Mouse (Mus musculus): ENCODE data around the gene Nxpe5. TPM values are rescaled to one million over a fixed set of nuclear protein-coding genes. Genes with fewer than 3 reads are reported as not detected.

Nxpe5 gene
- not detected in 2 replicates for polyA plus RNA-seq (2015; fragmentation: Nextera tagmentation; extraction: Ambion mirVana)

DNA sequence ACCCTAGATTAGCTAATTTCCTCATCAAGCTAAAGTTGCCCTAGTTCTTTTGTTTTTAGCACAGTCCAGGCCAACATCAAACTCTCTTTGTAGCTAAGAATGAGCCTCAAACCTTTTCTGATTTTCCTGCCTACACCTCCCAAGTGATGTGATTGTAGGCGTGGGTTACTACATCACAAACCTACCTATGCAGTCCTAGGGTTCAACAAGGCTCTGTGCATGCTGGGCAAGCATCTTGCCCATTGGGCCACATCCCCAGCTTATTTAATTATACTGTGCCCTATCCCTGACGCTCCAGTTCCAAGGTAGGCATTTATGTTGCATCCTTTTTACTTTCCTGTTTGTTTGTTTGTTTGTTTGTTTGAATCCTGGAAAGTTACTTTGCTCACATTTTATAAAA lies at the start of gene Nxpe5:
Gene Nxpe5 (plus strand): TSS at position 199 of the 400 bp plus-strand sequence.
- Histone ChIP-seq H3K9ac (ENCODE audit: low read depth, low read length) (no peak within 1 kb of the TSS), H3K27me3 (replicated peaks; ENCODE audit: control insufficient read depth, insufficient read depth, low read length) (no peaks in the 10 kb centered on the region), H3K9me3 (ENCODE audit: control insufficient read depth, low read length) (no peaks in the 10 kb centered on the region), H3K4me1 (ENCODE audit: control insufficient read depth, insufficient read depth, low read length) (no peaks in the 10 kb centered on the region), H3K27ac (ENCODE audit: low read length) (no peak within 1 kb of the TSS), H3K4me3 (ENCODE audit: low read length) (no peak within 1 kb of the TSS), H3K36me3 (ENCODE audit: control insufficient read depth, insufficient read depth, low read length) (no peaks in the 10 kb centered on the region), H3K4me2 (ENCODE audit: low read depth, low read length) (no peak within 1 kb of the TSS)
- ATAC-seq = no peak
- 51% methylated on average over 2 of the region's 2 CpGs for WGBS

DNA sequence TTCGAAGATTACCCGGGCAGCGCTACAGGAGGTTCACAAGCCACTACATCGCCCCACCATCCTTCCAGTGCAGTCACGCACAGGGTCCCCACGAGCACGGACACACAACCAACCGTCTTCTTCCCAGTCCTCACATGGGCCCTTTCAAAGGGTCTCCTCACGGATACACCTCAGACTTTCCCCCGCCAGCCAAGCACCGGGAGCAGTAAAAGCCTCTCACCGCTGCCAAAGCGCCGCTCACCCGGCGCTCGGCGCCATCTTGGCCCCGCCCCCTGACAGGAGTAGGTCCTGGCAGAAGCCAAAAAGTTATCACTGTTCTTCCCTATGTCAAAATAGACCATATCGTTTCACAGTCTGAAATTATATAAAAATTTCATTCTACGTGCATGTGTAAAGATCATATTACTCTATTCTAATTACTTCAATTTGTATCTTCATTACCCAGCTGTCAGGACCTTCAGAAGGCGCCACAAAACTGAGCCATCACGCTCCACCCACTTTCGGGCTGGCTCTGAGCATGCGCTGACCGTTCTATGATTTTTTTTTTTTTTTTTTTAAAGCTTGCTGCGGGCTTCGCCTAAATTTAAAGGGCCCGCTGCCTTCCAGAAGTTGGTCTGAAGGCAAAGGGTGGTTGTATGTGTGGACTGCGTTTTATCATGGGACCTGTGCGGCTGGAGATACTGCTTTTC lies 38.6 kb upstream of the Nxpe5 start, which contains the start of the genes Taf6 and Cnpy4:
Gene Taf6 (minus strand): TSS at position 502 of the 689 bp plus-strand sequence.
Gene Cnpy4 (plus strand): TSS at position 536 of the 689 bp plus-strand sequence.
- H3K4me3 ChIP-seq (ENCODE audit: low read length) = peak within 1 kb of the TSS; percentile 79
- H3K27ac ChIP-seq (ENCODE audit: low read length) = peak within 1 kb of the TSS; percentile 46
- WGBS = under 1% methylated on average over 31 of the region's 31 CpGs
- H3K4me1 ChIP-seq (ENCODE audit: control insufficient read depth, insufficient read depth, low read length) = peaks cover 12% of the 10 kb centered on the region; the same call in 1 of the 2 replicates
- peak within 1 kb of the TSS; percentile 81 for H3K9ac ChIP-seq (ENCODE audit: low read depth, low read length)
- peak; percentile 89 for ATAC-seq
- H3K36me3 ChIP-seq (ENCODE audit: control insufficient read depth, insufficient read depth, low read length) = peaks cover 5% of the 10 kb centered on the region; the same call in 1 of the 2 replicates
- no peaks in the 10 kb centered on the region for H3K9me3 ChIP-seq (ENCODE audit: control insufficient read depth, low read length)
- no peaks in the 10 kb centered on the region for H3K27me3 ChIP-seq (replicated peaks; ENCODE audit: control insufficient read depth, insufficient read depth, low read length)
- peak within 1 kb of the TSS; percentile 84 for H3K4me2 ChIP-seq (ENCODE audit: low read depth, low read length)

DNA sequence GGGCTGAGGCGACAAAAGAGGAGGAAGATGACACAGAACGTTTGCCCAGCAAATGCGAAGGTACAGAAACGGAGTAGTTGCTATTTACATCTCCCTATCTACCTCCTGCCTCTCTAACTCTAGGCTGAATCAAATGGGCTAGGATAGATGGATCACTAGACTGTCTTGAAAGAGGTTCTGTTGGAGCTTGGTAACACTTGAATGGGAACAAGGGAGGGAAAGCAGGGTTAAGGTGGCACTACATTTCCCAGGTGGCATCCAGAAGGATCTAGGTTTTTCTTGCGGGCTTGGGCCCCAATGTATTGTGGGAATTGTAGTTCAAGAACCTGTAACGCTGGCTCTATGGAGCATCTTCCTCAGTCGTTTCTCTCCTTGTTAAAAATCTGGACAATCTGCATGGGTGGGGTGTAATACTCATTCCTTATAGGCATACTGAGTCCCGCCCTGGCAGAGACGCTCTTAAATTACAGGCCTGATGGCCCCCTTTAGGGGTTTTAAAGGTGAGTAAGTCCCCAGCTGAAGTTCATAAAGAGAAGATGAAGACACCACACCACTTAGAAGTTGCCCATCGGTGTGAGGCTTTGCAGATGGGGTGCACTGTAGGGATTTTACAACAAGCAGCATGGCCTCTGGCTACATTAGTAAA lies 37.9 kb upstream of the Nxpe5 start:
- Histone ChIP-seq H3K27ac (ENCODE audit: low read length) (0 out of 2 replicates have a peak overlapping the region, but pooled peaks have one; percentile 25), H3K9me3 (ENCODE audit: control insufficient read depth, low read length) (no peaks in the 10 kb centered on the region), H3K4me3 (ENCODE audit: low read length) (peak overlapping the region; percentile 79), H3K4me1 (ENCODE audit: control insufficient read depth, insufficient read depth, low read length) (peaks cover 12% of the 10 kb centered on the region; the same call in 1 of the 2 replicates), H3K4me2 (ENCODE audit: low read depth, low read length) (peak overlapping the region; percentile 55), H3K9ac (ENCODE audit: low read depth, low read length) (peak overlapping the region; percentile 69), H3K27me3 (replicated peaks; ENCODE audit: control insufficient read depth, insufficient read depth, low read length) (no peaks in the 10 kb centered on the region), H3K36me3 (ENCODE audit: control insufficient read depth, insufficient read depth, low read length) (no peaks in the 10 kb centered on the region)
- ATAC-seq = peak; percentile 90
- 0% methylated on average over 10 of the region's 10 CpGs for WGBS

DNA sequence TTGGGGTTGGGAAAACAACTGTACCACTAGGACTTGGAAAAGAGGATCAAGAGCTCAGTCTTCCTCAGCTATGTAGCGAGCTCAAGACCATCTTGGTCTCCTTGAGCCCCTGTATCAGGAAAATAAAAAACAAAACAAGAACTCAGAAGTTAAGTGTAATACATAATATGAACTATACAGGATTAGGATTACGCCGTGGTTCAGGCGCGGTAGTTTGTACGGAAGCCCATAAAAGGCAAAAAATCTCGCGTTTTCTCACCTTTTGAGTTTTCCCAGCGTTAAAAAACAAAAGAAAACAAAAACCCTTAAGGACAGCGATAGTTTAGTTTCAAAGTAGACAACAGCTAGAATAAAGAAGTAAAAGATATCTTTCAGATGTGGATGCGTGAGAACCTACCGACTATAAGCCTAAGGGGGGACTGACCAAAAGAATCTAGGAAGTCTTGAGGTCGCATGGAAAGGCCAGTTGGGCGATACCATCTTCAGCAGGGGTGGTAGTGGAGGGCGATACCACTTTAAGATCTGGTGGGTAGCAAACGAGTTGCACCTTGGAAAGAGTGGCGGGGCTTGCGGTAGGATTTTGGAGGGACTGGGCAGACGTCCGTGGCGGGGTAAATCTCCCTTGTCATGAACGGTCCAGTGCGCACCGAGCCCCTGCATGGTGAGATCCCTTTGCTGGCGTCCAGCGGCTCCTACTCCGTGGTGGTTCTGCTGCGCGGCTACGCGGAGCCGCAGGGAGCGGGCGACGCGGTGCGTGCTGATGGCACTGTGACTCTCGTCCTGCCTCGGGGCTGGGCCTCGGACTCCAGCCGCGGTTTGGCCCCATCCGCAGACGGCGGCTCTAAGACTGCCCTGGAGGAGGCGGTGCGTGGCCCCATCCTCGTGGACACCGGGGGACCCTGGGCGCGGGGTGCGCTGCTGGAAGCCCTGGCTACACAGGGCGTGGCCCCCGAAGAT lies 31.6 kb upstream of the Nxpe5 start, which contains the start of gene Mblac1:
Gene Mblac1 (plus strand): TSS at position 544 of the 957 bp plus-strand sequence.
- peak; percentile 88 for ATAC-seq
- H3K9me3 ChIP-seq (ENCODE audit: control insufficient read depth, low read length) = no peaks in the 10 kb centered on the region
- H3K4me3 ChIP-seq (ENCODE audit: low read length) = peak within 1 kb of the TSS; percentile 69
- H3K4me1 ChIP-seq (ENCODE audit: control insufficient read depth, insufficient read depth, low read length) = 0 out of 2 replicates have a peak, but pooled peaks cover 3% of the 10 kb centered on the region
- peak within 1 kb of the TSS; percentile 91 for H3K4me2 ChIP-seq (ENCODE audit: low read depth, low read length)
- peak within 1 kb of the TSS; percentile 83 for H3K9ac ChIP-seq (ENCODE audit: low read depth, low read length)
- WGBS = 6% methylated on average over 54 of the region's 54 CpGs
- H3K27me3 ChIP-seq (replicated peaks; ENCODE audit: control insufficient read depth, insufficient read depth, low read length) = no peaks in the 10 kb centered on the region
- H3K27ac ChIP-seq (ENCODE audit: low read length) = peak within 1 kb of the TSS; percentile 85
- no peaks in the 10 kb centered on the region for H3K36me3 ChIP-seq (ENCODE audit: control insufficient read depth, insufficient read depth, low read length)

DNA sequence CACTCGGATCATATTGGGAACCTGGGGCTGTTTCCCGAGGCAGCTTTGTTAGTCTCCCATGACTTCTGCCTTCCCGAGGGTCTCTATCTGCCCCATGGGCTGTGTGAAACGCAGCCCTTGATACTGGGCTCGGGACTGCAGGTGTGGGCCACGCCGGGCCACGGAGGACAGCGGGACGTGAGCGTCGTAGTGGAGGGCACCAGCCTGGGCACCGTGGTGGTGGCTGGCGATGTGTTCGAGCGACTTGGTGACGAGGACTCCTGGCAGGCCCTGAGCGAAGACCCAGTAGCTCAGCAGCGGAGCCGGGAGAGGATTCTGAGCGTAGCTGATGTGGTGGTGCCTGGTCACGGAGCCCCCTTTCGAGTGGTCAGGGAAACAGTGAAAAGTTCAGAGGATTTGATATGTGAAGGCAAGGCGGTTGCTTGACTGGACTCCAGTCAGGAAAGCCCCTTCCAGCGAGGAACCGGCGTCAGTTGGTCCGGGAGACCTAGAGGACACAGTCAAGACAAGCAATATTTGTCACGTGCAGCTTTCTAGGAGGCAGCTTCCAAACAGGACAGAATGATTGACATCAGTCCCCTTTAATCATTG lies 30.8 kb upstream of the Nxpe5 start:
- peak; percentile 77 for ATAC-seq
- WGBS = 2% methylated on average over 29 of the region's 29 CpGs

DNA sequence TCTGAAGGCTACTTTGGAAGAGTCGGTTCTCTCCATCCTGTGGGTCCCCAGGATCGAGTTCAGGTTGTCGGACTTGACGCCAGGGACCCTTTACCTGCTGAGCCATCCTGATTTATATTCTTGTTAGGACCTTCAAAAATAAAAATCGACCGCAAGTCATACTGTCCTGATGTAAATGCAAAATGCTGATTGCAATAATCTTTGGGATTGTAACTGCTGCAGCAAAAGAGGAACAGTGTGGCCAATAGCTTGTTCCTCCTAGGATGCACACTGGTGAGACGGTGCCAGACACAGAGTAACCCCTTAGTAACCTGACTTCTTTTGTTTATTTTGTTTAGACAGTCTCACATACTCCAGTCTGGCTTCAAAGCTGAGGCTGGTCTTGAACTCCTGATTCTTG lies 30.2 kb upstream of the Nxpe5 start:
- H3K4me3 ChIP-seq (ENCODE audit: low read length) = peak overlapping the region; percentile 69
- H3K36me3 ChIP-seq (ENCODE audit: control insufficient read depth, insufficient read depth, low read length) = no peaks in the 10 kb centered on the region
- H3K4me2 ChIP-seq (ENCODE audit: low read depth, low read length) = peak overlapping the region; percentile 91
- WGBS = 74% methylated on average over 7 of the region's 7 CpGs
- peak overlapping the region; percentile 83; the same call in 1 of the 2 replicates for H3K9ac ChIP-seq (ENCODE audit: low read depth, low read length)
- H3K9me3 ChIP-seq (ENCODE audit: control insufficient read depth, low read length) = no peaks in the 10 kb centered on the region
- H3K4me1 ChIP-seq (ENCODE audit: control insufficient read depth, insufficient read depth, low read length) = 0 out of 2 replicates have a peak, but pooled peaks cover 3% of the 10 kb centered on the region
- no peaks in the 10 kb centered on the region for H3K27me3 ChIP-seq (replicated peaks; ENCODE audit: control insufficient read depth, insufficient read depth, low read length)
- no peak overlapping the region for H3K27ac ChIP-seq (ENCODE audit: low read length)
- ATAC-seq = no peak

More for the DNA sequence above, 30.8 kb upstream of the Nxpe5 start:
- Histone ChIP-seq H3K4me3 (ENCODE audit: low read length) (peak overlapping the region; percentile 69), H3K27me3 (replicated peaks; ENCODE audit: control insufficient read depth, insufficient read depth, low read length) (no peaks in the 10 kb centered on the region), H3K9ac (ENCODE audit: low read depth, low read length) (peak overlapping the region; percentile 83), H3K4me2 (ENCODE audit: low read depth, low read length) (peak overlapping the region; percentile 91), H3K27ac (ENCODE audit: low read length) (peak overlapping the region; percentile 85), H3K36me3 (ENCODE audit: control insufficient read depth, insufficient read depth, low read length) (no peaks in the 10 kb centered on the region), H3K4me1 (ENCODE audit: control insufficient read depth, insufficient read depth, low read length) (0 out of 2 replicates have a peak, but pooled peaks cover 3% of the 10 kb centered on the region), H3K9me3 (ENCODE audit: control insufficient read depth, low read length) (no peaks in the 10 kb centered on the region)

DNA sequence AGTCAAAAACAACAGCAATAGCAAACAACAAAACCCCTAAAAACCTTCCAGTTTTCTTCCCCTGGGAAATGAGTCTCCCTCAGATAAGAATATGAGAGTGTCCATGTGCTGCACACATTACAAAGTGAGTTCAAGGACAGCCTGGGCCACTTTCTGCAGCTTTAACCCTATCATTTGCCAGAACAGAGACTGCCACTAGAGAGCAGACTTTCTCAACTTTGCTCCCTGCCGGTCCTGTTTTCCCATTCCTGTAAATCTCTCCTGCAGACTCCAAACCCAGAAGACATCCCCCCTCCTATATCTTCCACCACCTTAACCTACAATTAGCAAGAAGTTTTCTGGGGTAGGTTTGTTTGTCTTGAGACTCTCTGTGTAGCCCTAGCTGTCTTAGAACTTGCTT lies 26.1 kb upstream of the Nxpe5 start:
- Histone ChIP-seq H3K4me2 (ENCODE audit: low read depth, low read length) (no peak overlapping the region), H3K4me1 (ENCODE audit: control insufficient read depth, insufficient read depth, low read length) (0 out of 2 replicates have a peak, but pooled peaks cover 3% of the 10 kb centered on the region), H3K9ac (ENCODE audit: low read depth, low read length) (no peak overlapping the region), H3K36me3 (ENCODE audit: control insufficient read depth, insufficient read depth, low read length) (no peaks in the 10 kb centered on the region), H3K9me3 (ENCODE audit: control insufficient read depth, low read length) (no peaks in the 10 kb centered on the region), H3K27me3 (replicated peaks; ENCODE audit: control insufficient read depth, insufficient read depth, low read length) (no peaks in the 10 kb centered on the region), H3K27ac (ENCODE audit: low read length) (no peak overlapping the region), H3K4me3 (ENCODE audit: low read length) (no peak overlapping the region)
- 6% methylated on average over 1 of the region's 1 CpGs for WGBS
- no peak for ATAC-seq

DNA sequence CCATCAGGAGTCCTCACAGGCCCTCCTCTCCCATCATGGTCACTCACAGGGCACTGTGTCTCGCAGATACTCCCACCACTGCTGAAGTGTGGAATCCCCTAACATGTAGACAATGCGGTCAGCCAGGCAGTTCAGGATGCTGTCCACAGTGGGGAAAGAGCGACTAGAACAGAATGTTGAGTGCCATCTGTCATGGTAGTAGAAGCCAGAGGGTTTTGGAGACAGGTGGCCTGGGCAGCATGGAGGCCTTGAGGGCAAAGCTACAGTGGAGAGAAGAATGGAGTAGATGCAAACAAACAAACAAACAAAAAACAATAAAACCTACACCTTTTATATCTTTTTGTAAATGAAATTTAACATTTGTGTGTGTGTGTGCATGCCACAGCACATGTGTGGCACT lies 23.6 kb upstream of the Nxpe5 start:
- WGBS = 91% methylated on average over 3 of the region's 3 CpGs
- H3K4me1 ChIP-seq (ENCODE audit: control insufficient read depth, insufficient read depth, low read length) = no peaks in the 10 kb centered on the region
- H3K9ac ChIP-seq (ENCODE audit: low read depth, low read length) = no peak overlapping the region
- no peak for ATAC-seq
- H3K27ac ChIP-seq (ENCODE audit: low read length) = no peak overlapping the region
- H3K36me3 ChIP-seq (ENCODE audit: control insufficient read depth, insufficient read depth, low read length) = no peaks in the 10 kb centered on the region
- H3K4me3 ChIP-seq (ENCODE audit: low read length) = no peak overlapping the region
- H3K9me3 ChIP-seq (ENCODE audit: control insufficient read depth, low read length) = no peaks in the 10 kb centered on the region
- no peaks in the 10 kb centered on the region for H3K27me3 ChIP-seq (replicated peaks; ENCODE audit: control insufficient read depth, insufficient read depth, low read length)
- no peak overlapping the region for H3K4me2 ChIP-seq (ENCODE audit: low read depth, low read length)

Measured in intestine, embryonic 16.5 days (tissue).